Comparison of ENCODE assay signal across 15 mouse cellular contexts in the genomic region with DNA sequence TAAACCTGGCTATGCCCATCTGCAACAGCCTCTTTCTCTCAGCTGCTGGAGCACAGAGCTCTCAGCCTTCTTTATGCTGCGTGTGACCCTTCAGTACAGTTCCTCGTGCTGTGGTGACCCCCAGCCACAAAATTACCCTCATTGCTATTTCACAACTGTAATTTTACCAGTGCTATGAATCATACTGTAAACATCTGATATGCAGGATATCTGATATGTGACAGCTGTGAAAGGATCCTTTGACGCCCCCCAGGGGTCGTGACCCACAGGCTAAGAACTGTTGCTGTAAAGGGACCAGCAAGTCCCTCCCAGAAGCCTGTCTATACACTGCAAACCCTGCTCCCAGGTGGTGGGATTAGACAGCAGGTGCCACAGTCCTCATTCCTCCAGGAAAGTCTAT.
"Had no signal": no experiment of that assay in that cellular context is flagged by ENCODE, and none has a peak within 500 bp of the region (broad histone marks: within the 10 kb centered on the region; RNA-seq: fewer than 3 reads in every experiment).

No protein-coding gene starts in this region.

- H3K9me3 ChIP-seq: limb, embryonic 12.5 days; liver, embryonic 15.5 days; midbrain, embryonic 15.5 days; neural tube, embryonic 13.5 days; stomach, embryonic 15.5 days had no signal

- H3K27ac ChIP-seq: limb, embryonic 12.5 days; liver, embryonic 15.5 days; midbrain, embryonic 15.5 days; neural tube, embryonic 13.5 days; stomach, embryonic 15.5 days had no signal

- DNase-seq: kidney, adult 18-20 months; kidney, postnatal 10 days; lung, embryonic 14.5 days; lung, postnatal 36 days; retina, postnatal 1 day; right cerebral cortex, postnatal 4 days; spleen, adult 18-20 months; thymus, adult 2 months; thymus, postnatal 25 days had no signal

- H3K4me3 ChIP-seq: limb, embryonic 12.5 days; liver, embryonic 15.5 days; midbrain, embryonic 15.5 days; neural tube, embryonic 13.5 days; stomach, embryonic 15.5 days had no signal

- H3K9ac ChIP-seq: limb, embryonic 12.5 days; liver, embryonic 15.5 days; lung, embryonic 14.5 days; midbrain, embryonic 15.5 days; neural tube, embryonic 13.5 days; stomach, embryonic 15.5 days had no signal

- H3K36me3 ChIP-seq: limb, embryonic 12.5 days; liver, embryonic 15.5 days; midbrain, embryonic 15.5 days; neural tube, embryonic 13.5 days; stomach, embryonic 15.5 days had no signal

- ATAC-seq: midbrain, embryonic 15.5 days had no signal

- H3K4me2 ChIP-seq: limb, embryonic 12.5 days; liver, embryonic 11.5 days; liver, embryonic 15.5 days; lung, embryonic 14.5 days; midbrain, embryonic 15.5 days; neural tube, embryonic 13.5 days; stomach, embryonic 15.5 days had no signal

- H3K27me3 ChIP-seq: limb, embryonic 12.5 days; midbrain, embryonic 15.5 days; neural tube, embryonic 13.5 days; stomach, embryonic 15.5 days had no signal

- H3K4me1 ChIP-seq: liver, embryonic 15.5 days; midbrain, embryonic 15.5 days; stomach, embryonic 15.5 days had no signal
